Mouse (Mus musculus) limb, embryonic 14.5 days (tissue): ENCODE results near the gene Rasl10b. TPM values are rescaled to one million over a fixed set of nuclear protein-coding genes. Genes with fewer than 3 reads are reported as not detected.

ENCODE experiments used
- ATAC-seq: fragments of 200-750 bp; cut with Nextera tagmentation; 2 replicates; pipeline ENCODE4 v1.8.0; 2017; ENCODE audit warnings: low read depth, moderate number of reproducible peaks, moderate TSS enrichment; ENCODE audit not compliant: low FRiP score
- DNase-seq: peaks from one replicate; pipeline ENCODE4 v3.0.0-alpha.2; 2015; ENCODE audit warnings: low spot score
- H3K27ac ChIP-seq: fragments of 300-500 bp; sonication (generic); replicated peaks from 2 replicates; pipeline ENCODE4 v1.5.1; 2014; ENCODE audit warnings: low read depth, mild to moderate bottlenecking, low read length, moderate library complexity, mixed read lengths
- H3K27me3 ChIP-seq: fragments of 300-500 bp; sonication (generic); 2 replicates; pipeline ENCODE4 v1.6.1; 2014; ENCODE audit warnings: low read length, mixed read lengths; ENCODE audit not compliant: control insufficient read depth, insufficient read depth
- H3K36me3 ChIP-seq: fragments of 300-500 bp; sonication (generic); 2 replicates; pipeline ENCODE4 v1.6.1; 2014; ENCODE audit warnings: mild to moderate bottlenecking, low read length, moderate library complexity, mixed read lengths; ENCODE audit not compliant: control insufficient read depth, insufficient read depth
- H3K4me1 ChIP-seq: fragments of 300-500 bp; sonication (generic); 2 replicates; pipeline ENCODE4 v1.6.1; 2014; ENCODE audit warnings: antibody characterized with exemption, low read length, mixed read lengths; ENCODE audit not compliant: control insufficient read depth, insufficient read depth
- H3K4me2 ChIP-seq: fragments of 300-500 bp; sonication (generic); replicated peaks from 2 replicates; pipeline ENCODE4 v1.6.1; 2014; ENCODE audit warnings: low read depth, mild to moderate bottlenecking, low read length, moderate library complexity; ENCODE audit not compliant: severe bottlenecking
- H3K4me3 ChIP-seq: fragments of 300-500 bp; sonication (generic); replicated peaks from 2 replicates; pipeline ENCODE4 v1.5.1; 2014; ENCODE audit warnings: low read length
- H3K9ac ChIP-seq: fragments of 300-500 bp; sonication (generic); 2 replicates; pipeline ENCODE4 v1.6.1; 2014; ENCODE audit warnings: mild to moderate bottlenecking, low read depth, low read length, moderate library complexity; ENCODE audit not compliant: severe bottlenecking
- H3K9me3 ChIP-seq: fragments of 300-500 bp; sonication (generic); 2 replicates; pipeline ENCODE4 v1.6.1; 2016; ENCODE audit warnings: low read length; ENCODE audit not compliant: control insufficient read depth
- POLR2A ChIP-seq: fragments of 200-500 bp; IDR thresholded peaks from 2 replicates; pipeline ENCODE4 v1.8.0; 2012; ENCODE audit warnings: inconsistent platforms, mild to moderate bottlenecking, moderate library complexity, borderline replicate concordance; ENCODE audit not compliant: insufficient read depth, insufficient read length; ENCODE audit errors: extremely low read depth
- WGBS: fragments of 180-500 bp; shearing (Covaris S2); extraction: QIAGEN DNeasy Blood & Tissue Kit; methylation state at CpG from one replicate; pipeline ENCODE4 v1.1.7; 2014; 5-methylcytosine and 5-hydroxymethylcytosine counted together
- polyA plus RNA-seq, 2 experiments: library from polyadenylated mRNA; depleted of rRNA in 1 of 2; stranded (reverse) in 1 of 2; unstranded in 1 of 2; fragments of >200 nt; fragmentation: Nextera tagmentation in 1 of 2; extraction: Ambion mirVana in 1 of 2; gene quantifications; 2 replicates each; pipeline versions ENCODE4 v1.2.1 to v1.2.3; 2012 to 2014

Rasl10b gene
- polyA plus RNA-seq (2012; rRNA removed), result 8.4 and 12.3 TPM in 2 replicates
- polyA plus RNA-seq (2014; fragmentation: Nextera tagmentation; extraction: Ambion mirVana), result 2.2 and 2.4 TPM in 2 replicates

DNA sequence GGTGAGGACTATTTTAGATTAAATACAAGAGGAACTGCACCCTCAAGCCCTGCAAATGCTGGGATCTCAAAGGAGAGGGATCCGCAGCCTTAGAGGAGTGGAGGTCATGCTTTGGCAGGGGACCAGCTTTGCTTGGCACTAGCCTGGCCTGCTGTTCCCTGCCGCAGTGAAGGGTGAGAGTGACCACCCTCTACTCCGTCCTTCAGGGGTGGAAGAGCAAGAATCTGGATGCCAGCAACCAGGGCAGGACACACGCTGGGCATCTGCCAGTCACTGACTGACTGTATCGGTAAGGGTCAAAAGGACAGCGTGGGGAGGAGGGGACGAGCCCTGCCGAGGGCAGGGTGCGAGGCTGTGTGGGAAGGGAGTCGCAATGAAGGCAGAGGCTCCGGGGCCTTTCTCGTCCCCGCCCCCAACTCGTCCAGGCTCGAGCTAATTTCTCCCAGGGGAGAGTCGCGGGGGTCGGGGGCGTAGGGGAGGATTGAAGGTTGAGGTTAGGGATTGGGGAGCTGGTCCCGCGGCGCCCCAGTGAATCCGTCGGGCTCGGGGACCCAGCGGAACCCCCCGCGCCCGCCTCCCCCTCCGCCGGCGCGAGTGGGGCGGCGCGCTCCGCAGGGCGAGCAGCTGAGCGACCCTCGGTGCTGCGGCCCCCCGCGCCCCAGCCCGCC lies at the start of gene Rasl10b:
Rasl10b (plus strand) TSS at position 51 of the 668 bp plus-strand sequence.
- TF ChIP-seq POLR2A, result no peak
- peak; percentile 75 for ATAC-seq
- WGBS, result 1% methylated on average over 28 of the region's 44 CpGs
- Histone ChIP-seq H3K36me3 (no peaks in the 10 kb centered on the region), H3K4me2 (peak within 1 kb of the TSS; percentile 86), H3K4me1 (0 out of 2 replicates have a peak, but pooled peaks cover 9% of the 10 kb centered on the region), H3K9ac (peak within 1 kb of the TSS; percentile 73), H3K27ac (no peak within 1 kb of the TSS), H3K27me3 (no peaks in the 10 kb centered on the region), H3K9me3 (no peaks in the 10 kb centered on the region), H3K4me3 (peak within 1 kb of the TSS; percentile 68)
- no peak for DNase-seq

- Histone ChIP-seq H3K4me2 (no peak overlapping the region), H3K9me3 (no peaks in the 10 kb centered on the region), H3K9ac (no peak overlapping the region), H3K4me3 (no peak overlapping the region), H3K4me1 (no peaks in the 10 kb centered on the region), H3K27ac (no peak overlapping the region), H3K36me3 (peaks cover 52% of the 10 kb centered on the region), H3K27me3 (no peaks in the 10 kb centered on the region)
- DNase-seq (no peak), ATAC-seq (no peak)
- WGBS, result 95% methylated on average over 6 of the region's 6 CpGs
- no peak for TF ChIP-seq POLR2A
Observed at GRCm38 (mm10) chr11:83364656-83365055, 44.3 kb upstream of the Rasl10b start.

DNA sequence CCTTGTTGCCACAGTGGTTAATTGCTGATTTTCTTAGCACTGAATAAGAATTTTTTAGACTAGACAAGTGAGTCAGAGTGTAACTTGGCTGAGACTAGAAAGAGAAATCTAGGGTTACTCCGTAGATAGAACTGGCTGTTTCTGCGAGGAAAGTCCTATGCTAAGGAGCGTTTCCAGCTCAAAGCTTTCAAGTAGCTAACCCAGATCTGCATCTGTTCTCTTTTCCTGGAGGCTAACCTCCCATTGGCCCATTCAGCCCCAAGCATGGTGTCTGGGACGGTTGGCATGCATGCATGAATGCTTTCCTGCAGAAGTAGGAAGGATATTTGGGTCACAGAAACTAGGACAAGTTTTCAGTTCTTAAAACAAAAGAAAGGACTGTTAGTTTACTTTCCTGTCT lies 37.7 kb upstream of the Rasl10b start:
- TF ChIP-seq POLR2A, result no peak
- Histone ChIP-seq H3K4me2 (no peak overlapping the region), H3K4me3 (no peak overlapping the region), H3K27me3 (no peaks in the 10 kb centered on the region), H3K36me3 (peaks cover 72% of the 10 kb centered on the region), H3K9me3 (no peaks in the 10 kb centered on the region), H3K9ac (no peak overlapping the region), H3K27ac (no peak overlapping the region), H3K4me1 (no peaks in the 10 kb centered on the region)
- 93% methylated on average over 4 of the region's 4 CpGs for WGBS
- ATAC-seq, result no peak
- DNase-seq, result no peak

DNA sequence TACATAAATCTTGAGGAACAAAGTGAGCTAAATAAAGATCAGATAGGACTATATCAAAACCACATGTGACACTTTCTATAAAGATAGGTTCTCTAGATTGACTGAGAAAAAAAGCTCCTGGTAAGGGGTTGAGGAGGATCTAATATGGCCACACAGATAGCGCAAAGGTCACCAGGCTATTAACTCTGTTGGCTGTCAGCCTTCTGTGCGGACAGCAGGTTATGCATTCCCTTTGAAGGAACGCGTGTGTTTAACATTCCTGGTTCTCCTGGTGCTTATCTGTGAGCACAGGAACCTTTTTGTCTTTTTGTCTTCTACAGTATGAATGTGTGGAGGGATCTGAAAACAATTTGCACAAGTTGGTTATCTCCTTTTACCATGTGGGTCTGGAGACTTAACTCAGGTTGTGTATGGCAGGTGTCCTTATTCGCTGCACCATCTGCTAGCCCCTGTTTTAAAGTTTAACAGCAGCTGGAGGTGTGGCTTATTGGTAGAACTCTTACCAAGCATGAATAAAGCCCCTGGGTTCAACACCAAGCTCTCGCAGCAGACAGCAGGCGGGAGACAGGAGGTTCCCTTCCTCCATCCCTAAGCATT lies 29.1 kb upstream of the Rasl10b start:
- Histone ChIP-seq H3K4me3 (no peak overlapping the region), H3K27me3 (no peaks in the 10 kb centered on the region), H3K4me1 (no peaks in the 10 kb centered on the region), H3K9me3 (no peaks in the 10 kb centered on the region), H3K27ac (no peak overlapping the region), H3K36me3 (peaks cover 42% of the 10 kb centered on the region), H3K4me2 (no peak overlapping the region), H3K9ac (no peak overlapping the region)
- DNase-seq, result no peak
- 53% methylated on average over 7 of the region's 7 CpGs for WGBS
- TF ChIP-seq POLR2A, result no peak
- ATAC-seq, result no peak

- 43% methylated on average over 9 of the region's 9 CpGs for WGBS
- ATAC-seq, result no peak
Observed at GRCm38 (mm10) chr11:83382876-83383531, 25.9 kb upstream of the Rasl10b start.

More at GRCm38 (mm10) chr11:83382876-83383531, 25.9 kb upstream of the Rasl10b start:
- Histone ChIP-seq H3K4me2 (no peak overlapping the region), H3K4me3 (no peak overlapping the region), H3K27ac (no peak overlapping the region), H3K36me3 (peaks cover 19% of the 10 kb centered on the region; the same call in 1 of the 2 replicates), H3K9me3 (no peaks in the 10 kb centered on the region), H3K4me1 (no peaks in the 10 kb centered on the region), H3K27me3 (no peaks in the 10 kb centered on the region), H3K9ac (no peak overlapping the region)
- DNase-seq, result no peak
- TF ChIP-seq POLR2A, result no peak
